14 mouse cellular contexts compared by ENCODE assay signal in genomic region chr9:10713641-10714040, GRCm38 (mm10).
"Had no signal": no experiment of that assay in that cellular context is flagged by ENCODE, and none has a peak within 500 bp of the region (broad histone marks: within the 10 kb centered on the region; RNA-seq: fewer than 3 reads in every experiment).

No protein-coding gene starts in this region.

- H3K9me3 ChIP-seq: lung, embryonic 15.5 days; megakaryocyte, embryonic 14.5 days; midbrain, embryonic 12.5 days; midbrain, embryonic 15.5 days; neural tube, embryonic 12.5 days had no signal

- H3K4me1 ChIP-seq: lung, embryonic 15.5 days; megakaryocyte, embryonic 14.5 days; midbrain, embryonic 12.5 days; midbrain, embryonic 15.5 days; neural tube, embryonic 12.5 days had no signal

- H3K27me3 ChIP-seq: lung, embryonic 15.5 days; megakaryocyte, embryonic 14.5 days; midbrain, embryonic 12.5 days; midbrain, embryonic 15.5 days; neural tube, embryonic 12.5 days had no signal

- DNase-seq: liver, postnatal 0 days; lung, adult 2 months; lung, postnatal 14 days; lung, postnatal 36 days; right cerebral cortex, postnatal 14 days; thymus, adult 18-20 months; thymus, postnatal 14 days; thymus, postnatal 36 days had no signal

- H3K4me3 ChIP-seq: lung, embryonic 15.5 days; megakaryocyte, embryonic 14.5 days; midbrain, embryonic 12.5 days; midbrain, embryonic 15.5 days; neural tube, embryonic 12.5 days had no signal

- H3K36me3 ChIP-seq: lung, embryonic 15.5 days; midbrain, embryonic 12.5 days; midbrain, embryonic 15.5 days; neural tube, embryonic 12.5 days had no signal

- H3K9ac ChIP-seq: liver, postnatal 0 days; lung, embryonic 15.5 days; midbrain, embryonic 12.5 days; midbrain, embryonic 15.5 days; neural tube, embryonic 12.5 days had no signal

- H3K27ac ChIP-seq: lung, embryonic 15.5 days; macrophage; midbrain, embryonic 12.5 days; midbrain, embryonic 15.5 days; neural tube, embryonic 12.5 days had no signal
